Mouse (Mus musculus): Measurements from ENCODE around the gene Olfr166.
"Not testable (repeated sequence)": the region's sequence is repeated elsewhere in the genome, so short reads cannot be mapped to it uniquely, and the experiment has no call there.

Gene Olfr166

DNA sequence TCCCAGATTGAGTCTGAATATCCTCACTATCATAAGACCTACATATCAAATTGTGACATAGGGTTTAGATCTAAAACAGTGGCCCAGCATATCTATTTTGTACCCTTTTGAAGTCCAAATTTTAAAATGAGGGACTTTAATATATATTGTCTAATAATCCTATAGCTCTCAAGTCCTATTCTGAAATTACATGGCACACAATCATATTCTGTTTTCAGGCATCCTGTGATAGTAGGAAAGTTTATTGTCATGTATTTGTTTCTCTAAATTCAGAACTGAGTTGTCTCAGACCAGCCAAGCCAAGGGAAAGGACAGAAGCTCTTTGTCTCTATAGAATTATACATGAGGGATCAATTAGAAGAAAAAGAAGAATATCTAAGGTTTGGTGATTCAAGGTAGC lies at the start of gene Olfr166:
Gene Olfr166, plus strand, starts transcription at position 301 of the 400 bp plus-strand sequence.
- DNase-seq (ENCODE audit: extremely low read depth, low read depth, low spot score) = no peak

DNA sequence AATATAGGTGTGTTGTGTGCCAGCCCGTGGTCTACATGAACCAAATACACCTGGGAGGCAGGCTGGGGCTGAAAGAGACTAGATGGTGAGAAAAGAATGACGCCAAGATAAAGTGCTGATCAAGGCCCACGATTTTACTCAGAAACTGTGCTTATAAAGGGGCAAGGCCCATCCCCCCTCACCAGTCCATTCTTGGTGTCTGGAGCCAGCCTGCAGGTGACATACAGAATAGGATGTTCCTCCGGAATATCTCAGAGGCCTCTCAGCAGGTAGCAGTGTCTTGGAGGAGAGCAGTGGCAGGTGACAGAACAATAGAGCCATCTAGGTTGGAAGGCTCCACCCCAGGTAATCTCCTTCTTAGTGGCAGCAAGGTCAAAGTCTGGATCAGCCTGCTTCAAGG lies 24.8 kb upstream of the Olfr166 start:
- DNase-seq (ENCODE audit: extremely low read depth, low read depth, low spot score) = not testable (repeated sequence)

GRCm38 (mm10) chr16:19464365-19464764 lies 19.1 kb upstream of the Olfr166 start:
- DNase-seq (ENCODE audit: extremely low read depth, low read depth, low spot score) = no peak

DNA sequence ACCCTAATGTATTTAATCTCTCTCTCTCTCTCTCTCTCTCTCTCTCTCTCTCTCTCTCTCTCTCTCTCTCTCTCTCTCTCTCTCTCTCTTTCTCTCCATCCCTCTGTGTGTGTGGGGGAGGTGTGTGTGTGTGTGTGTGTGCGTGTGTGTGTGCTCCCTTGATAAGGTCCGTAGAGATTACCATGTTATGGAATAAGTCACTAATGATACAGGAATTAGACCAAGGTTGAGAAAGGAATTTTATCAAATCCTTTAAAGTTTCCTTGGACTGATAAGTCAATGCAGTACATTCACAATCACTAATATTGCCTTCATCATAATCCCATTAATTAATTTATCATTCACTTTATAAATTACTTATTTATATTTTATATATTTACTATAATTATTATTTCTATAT lies 38.7 kb downstream of the Olfr166 start, which contains the start of gene Olfr167:
Gene Olfr167, minus strand, starts transcription at position 101 of the 400 bp plus-strand sequence.
- DNase-seq (ENCODE audit: extremely low read depth, low read depth, low spot score) = no peak

GRCm38 (mm10) chr16:19535455-19535854 lies 52.0 kb downstream of the Olfr166 start, which contains the start of gene Olfr168:
Gene Olfr168 (minus strand): TSS chr16:19535555.
- DNase-seq (ENCODE audit: extremely low read depth, low read depth, low spot score) = no peak

All from fat pad, adult 2 months (tissue).